Mouse (Mus musculus) cortical plate, adult 2 months (tissue): ENCODE measurements at regions not wholly inside any gene's neighbourhood (a gene's known extent, or its start where the extent isn't known, plus 50 kb on each side); places are given as distances from the start of the nearest gene placed in this dataset.

Experiments used
- H3K27ac ChIP-seq: fragments of 200-500 bp; 2 replicates; pipeline ENCODE4 v1.5.1; 2012; ENCODE audit warnings: low read length, control low read depth, inconsistent platforms; ENCODE audit not compliant: insufficient read depth
- H3K4me1 ChIP-seq: fragments of 200-500 bp; 2 replicates; pipeline ENCODE4 v1.6.1; 2011; ENCODE audit warnings: low read length; ENCODE audit not compliant: control insufficient read depth, insufficient read depth
- H3K4me3 ChIP-seq: fragments of 200-500 bp; 2 replicates; pipeline ENCODE4 v1.5.1; 2011; ENCODE audit warnings: mild to moderate bottlenecking, low read length, control low read depth; ENCODE audit not compliant: insufficient read depth
- CTCF ChIP-seq: fragments of 200-500 bp; IDR thresholded peaks from 2 replicates; pipeline ENCODE4 v1.5.1; 2011; ENCODE audit warnings: mild to moderate bottlenecking, control low read depth, low read length; ENCODE audit not compliant: insufficient read depth; ENCODE audit errors: extremely low read depth
- POLR2A ChIP-seq: fragments of 200-500 bp; IDR thresholded peaks from 2 replicates; pipeline ENCODE4 v1.6.1; 2011; ENCODE audit warnings: mild to moderate bottlenecking, low read length, control low read depth; ENCODE audit not compliant: insufficient read depth; ENCODE audit errors: extremely low read depth

- H3K27ac ChIP-seq, result no peak overlapping the region
- TF ChIP-seq POLR2A (no peak), CTCF (no peak)
- H3K4me1 ChIP-seq, result no peaks in the 10 kb centered on the region; the same call in 1 of the 2 replicates
- no peak overlapping the region for H3K4me3 ChIP-seq
Measured at GRCm38 (mm10) chr12:93342525-93342924, 1493.6 kb upstream of the Sel1l start.

GRCm38 (mm10) chr12:93335520-93335919, 1486.6 kb upstream of the Sel1l start:
- no peak overlapping the region for H3K4me3 ChIP-seq
- no peak overlapping the region for H3K27ac ChIP-seq
- no peaks in the 10 kb centered on the region for H3K4me1 ChIP-seq
- no peak for TF ChIP-seq POLR2A
- no peak for TF ChIP-seq CTCF

GRCm38 (mm10) chr12:93312214-93312613, 1463.3 kb upstream of the Sel1l start:
- H3K4me1 ChIP-seq, result no peaks in the 10 kb centered on the region

GRCm38 (mm10) chr12:93281816-93282215, 1432.9 kb upstream of the Sel1l start:
- Histone ChIP-seq H3K4me1 (no peaks in the 10 kb centered on the region), H3K4me3 (no peak overlapping the region), H3K27ac (no peak overlapping the region)
- TF ChIP-seq POLR2A (no peak), CTCF (no peak)

More at GRCm38 (mm10) chr12:93312214-93312613, 1463.3 kb upstream of the Sel1l start:
- no peak overlapping the region for H3K4me3 ChIP-seq
- TF ChIP-seq CTCF, result no peak
- no peak for TF ChIP-seq POLR2A
- H3K27ac ChIP-seq, result no peak overlapping the region

- Histone ChIP-seq H3K4me3 (no peak overlapping the region), H3K27ac (no peak overlapping the region), H3K4me1 (no peaks in the 10 kb centered on the region)
- TF ChIP-seq CTCF (no peak), POLR2A (no peak)
Measured at GRCm38 (mm10) chr12:93273652-93274051, 1424.7 kb upstream of the Sel1l start.

GRCm38 (mm10) chr12:93230237-93230636, 1381.3 kb upstream of the Sel1l start:
- Histone ChIP-seq H3K4me3 (no peak overlapping the region), H3K4me1 (no peaks in the 10 kb centered on the region), H3K27ac (no peak overlapping the region)
- no peak for TF ChIP-seq CTCF
- no peak for TF ChIP-seq POLR2A

GRCm38 (mm10) chr12:93226826-93227225, 1377.9 kb upstream of the Sel1l start:
- no peak overlapping the region for H3K4me3 ChIP-seq
- no peak for TF ChIP-seq CTCF
- TF ChIP-seq POLR2A, result no peak
- H3K27ac ChIP-seq, result no peak overlapping the region

GRCm38 (mm10) chr12:93221179-93221922, 1372.4 kb upstream of the Sel1l start:
- no peaks in the 10 kb centered on the region for H3K4me1 ChIP-seq
- H3K4me3 ChIP-seq, result no peak overlapping the region
- no peak overlapping the region for H3K27ac ChIP-seq
- TF ChIP-seq CTCF, result no peak
- no peak for TF ChIP-seq POLR2A

More at GRCm38 (mm10) chr12:93226826-93227225, 1377.9 kb upstream of the Sel1l start:
- H3K4me1 ChIP-seq, result no peaks in the 10 kb centered on the region

GRCm38 (mm10) chr12:93207596-93207995, 1358.6 kb upstream of the Sel1l start:
- Histone ChIP-seq H3K27ac (no peak overlapping the region), H3K4me1 (no peaks in the 10 kb centered on the region), H3K4me3 (no peak overlapping the region)
- TF ChIP-seq CTCF (no peak), POLR2A (no peak)

- Histone ChIP-seq H3K27ac (no peak overlapping the region), H3K4me1 (no peaks in the 10 kb centered on the region), H3K4me3 (no peak overlapping the region)
- TF ChIP-seq CTCF, result no peak
- TF ChIP-seq POLR2A, result no peak
Measured at GRCm38 (mm10) chr12:93188940-93189339, 1340.0 kb upstream of the Sel1l start.

GRCm38 (mm10) chr12:93173744-93174143, 1324.8 kb upstream of the Sel1l start:
- H3K4me3 ChIP-seq, result no peak overlapping the region
- H3K4me1 ChIP-seq, result no peaks in the 10 kb centered on the region
- TF ChIP-seq POLR2A (no peak), CTCF (no peak)
- no peak overlapping the region for H3K27ac ChIP-seq
